Mouse (Mus musculus): Measurements from ENCODE around the gene Ggta1. TPM values are rescaled to one million over a fixed set of nuclear protein-coding genes. Genes with fewer than 3 reads are reported as not detected.

Gene Ggta1
- polyA plus RNA-seq, 1 experiment: not detected

GRCm38 (mm10) chr2:35448215-35448913 lies 14.7 kb downstream of the Ggta1 start:
- no peaks in the 10 kb centered on the region for H3K4me1 ChIP-seq (ENCODE audit: control insufficient read depth, insufficient read depth, low read length)
- no peak for TF ChIP-seq CTCF (IDR thresholded peaks at IDR 0.05; ENCODE audit: insufficient read depth, low read depth, low read length)
- WGBS: 76% methylated on average over 7 of the region's 7 CpGs
- H3K4me3 ChIP-seq (ENCODE audit: insufficient read depth, low read depth, low read length): no peak overlapping the region
- H3K27ac ChIP-seq (ENCODE audit: insufficient read depth, low read depth, low read length): no peak overlapping the region

DNA sequence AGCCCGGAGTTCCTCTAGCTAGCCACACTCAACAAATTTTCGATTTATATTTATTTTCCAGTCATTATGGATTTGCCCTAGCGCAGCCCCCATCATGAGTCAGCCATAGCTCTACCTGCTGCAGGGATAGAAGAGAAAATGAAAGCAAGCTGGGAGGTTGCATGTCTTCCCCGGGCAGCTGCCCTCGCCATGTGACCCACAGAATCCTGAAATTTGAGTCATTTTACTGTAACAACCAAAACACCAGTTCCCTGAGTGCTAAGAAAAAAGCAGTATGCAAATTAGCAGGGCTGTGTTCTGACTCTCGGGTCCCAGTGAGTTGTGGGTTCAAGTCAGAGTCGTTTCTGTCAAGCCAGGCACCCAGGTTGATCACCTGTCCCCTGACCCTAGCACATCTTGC lies 15.6 kb downstream of the Ggta1 start:
- Histone ChIP-seq H3K27ac (ENCODE audit: insufficient read depth, low read depth, low read length) (no peak overlapping the region), H3K4me1 (ENCODE audit: control insufficient read depth, insufficient read depth, low read length) (no peaks in the 10 kb centered on the region), H3K4me3 (ENCODE audit: insufficient read depth, low read depth, low read length) (no peak overlapping the region)
- TF ChIP-seq CTCF (IDR thresholded peaks at IDR 0.05; ENCODE audit: insufficient read depth, low read depth, low read length) (no peak), POLR2A (IDR thresholded peaks at IDR 0.05; ENCODE audit: insufficient read depth, low read depth, low read length) (no peak)
- WGBS: 90% methylated on average over 7 of the region's 7 CpGs

GRCm38 (mm10) chr2:35446798-35447197 lies 16.2 kb downstream of the Ggta1 start:
- 90% methylated on average over 8 of the region's 8 CpGs for WGBS
- H3K4me1 ChIP-seq (ENCODE audit: control insufficient read depth, insufficient read depth, low read length): no peaks in the 10 kb centered on the region
- TF ChIP-seq POLR2A (IDR thresholded peaks at IDR 0.05; ENCODE audit: insufficient read depth, low read depth, low read length): no peak
- TF ChIP-seq CTCF (IDR thresholded peaks at IDR 0.05; ENCODE audit: insufficient read depth, low read depth, low read length): no peak
- H3K4me3 ChIP-seq (ENCODE audit: insufficient read depth, low read depth, low read length): no peak overlapping the region
- no peak overlapping the region for H3K27ac ChIP-seq (ENCODE audit: insufficient read depth, low read depth, low read length)

GRCm38 (mm10) chr2:35446300-35446699 lies 16.7 kb downstream of the Ggta1 start:
- TF ChIP-seq POLR2A (IDR thresholded peaks at IDR 0.05; ENCODE audit: insufficient read depth, low read depth, low read length) (no peak), CTCF (IDR thresholded peaks at IDR 0.05; ENCODE audit: insufficient read depth, low read depth, low read length) (no peak)
- Histone ChIP-seq H3K4me1 (ENCODE audit: control insufficient read depth, insufficient read depth, low read length) (no peaks in the 10 kb centered on the region), H3K4me3 (ENCODE audit: insufficient read depth, low read depth, low read length) (no peak overlapping the region), H3K27ac (ENCODE audit: insufficient read depth, low read depth, low read length) (no peak overlapping the region)
- 87% methylated on average over 5 of the region's 5 CpGs for WGBS

- Histone ChIP-seq H3K27ac (ENCODE audit: insufficient read depth, low read depth, low read length) (no peak overlapping the region), H3K4me1 (ENCODE audit: control insufficient read depth, insufficient read depth, low read length) (no peaks in the 10 kb centered on the region), H3K4me3 (ENCODE audit: insufficient read depth, low read depth, low read length) (no peak overlapping the region)
- TF ChIP-seq POLR2A (IDR thresholded peaks at IDR 0.05; ENCODE audit: insufficient read depth, low read depth, low read length) (no peak), CTCF (IDR thresholded peaks at IDR 0.05; ENCODE audit: insufficient read depth, low read depth, low read length) (no peak)
- 82% methylated on average over 7 of the region's 7 CpGs for WGBS
These were observed 17.4 kb downstream of the Ggta1 start for GRCm38 (mm10) chr2:35445610-35446009.

- Histone ChIP-seq H3K4me1 (ENCODE audit: control insufficient read depth, insufficient read depth, low read length) (no peaks in the 10 kb centered on the region), H3K4me3 (ENCODE audit: insufficient read depth, low read depth, low read length) (no peak overlapping the region), H3K27ac (ENCODE audit: insufficient read depth, low read depth, low read length) (no peak overlapping the region)
- WGBS: 76% methylated on average over 6 of the region's 6 CpGs
- no peak for TF ChIP-seq POLR2A (IDR thresholded peaks at IDR 0.05; ENCODE audit: insufficient read depth, low read depth, low read length)
- TF ChIP-seq CTCF (IDR thresholded peaks at IDR 0.05; ENCODE audit: insufficient read depth, low read depth, low read length): no peak
These were observed 18.2 kb downstream of the Ggta1 start for GRCm38 (mm10) chr2:35444764-35445262.

DNA sequence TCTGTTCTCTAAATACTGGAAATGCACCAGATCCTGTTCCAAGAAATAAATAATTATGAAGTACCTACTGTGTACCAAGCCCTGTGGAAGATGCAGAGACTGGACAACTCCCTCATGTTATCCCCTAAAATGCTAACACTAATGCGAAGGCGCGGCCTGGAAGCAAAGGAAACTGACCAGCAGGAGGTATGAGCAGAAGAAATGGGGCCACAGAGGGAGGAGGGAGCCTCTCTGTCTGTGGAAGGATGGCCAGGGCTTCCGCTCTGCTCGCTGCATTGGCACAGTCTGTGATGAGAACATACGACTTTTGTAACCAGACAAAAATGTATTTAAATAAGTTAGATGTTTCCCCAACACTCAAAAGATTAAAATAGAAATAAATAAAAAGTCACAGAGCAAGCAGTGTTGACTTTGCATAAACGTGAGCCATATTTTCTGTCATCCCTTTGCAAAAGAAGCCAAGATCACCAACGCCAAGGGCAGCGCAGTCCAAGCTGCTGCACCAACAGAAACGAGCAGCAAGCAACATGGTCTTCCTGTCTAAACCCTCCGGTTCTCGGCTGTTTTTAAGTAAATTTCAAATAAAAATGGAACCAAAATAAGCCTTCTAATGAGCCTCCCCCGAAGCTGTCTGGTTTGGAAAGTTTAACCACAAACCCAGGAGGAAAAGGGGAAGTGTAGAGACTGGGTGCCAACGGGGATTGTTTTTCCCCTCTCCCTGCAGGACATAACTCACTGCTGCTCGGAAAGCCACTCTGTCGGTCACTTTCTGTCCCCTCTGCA lies 18.9 kb downstream of the Ggta1 start:
- no peaks in the 10 kb centered on the region for H3K4me1 ChIP-seq (ENCODE audit: control insufficient read depth, insufficient read depth, low read length)
- H3K27ac ChIP-seq (ENCODE audit: insufficient read depth, low read depth, low read length): no peak overlapping the region
- no peak overlapping the region for H3K4me3 ChIP-seq (ENCODE audit: insufficient read depth, low read depth, low read length)
- WGBS: 60% methylated on average over 16 of the region's 16 CpGs
- no peak for TF ChIP-seq CTCF (IDR thresholded peaks at IDR 0.05; ENCODE audit: insufficient read depth, low read depth, low read length)
- TF ChIP-seq POLR2A (IDR thresholded peaks at IDR 0.05; ENCODE audit: insufficient read depth, low read depth, low read length): no peak

GRCm38 (mm10) chr2:35443325-35443724 lies 19.7 kb downstream of the Ggta1 start:
- H3K4me1 ChIP-seq (ENCODE audit: control insufficient read depth, insufficient read depth, low read length): no peaks in the 10 kb centered on the region
- H3K27ac ChIP-seq (ENCODE audit: insufficient read depth, low read depth, low read length): no peak overlapping the region
- no peak overlapping the region for H3K4me3 ChIP-seq (ENCODE audit: insufficient read depth, low read depth, low read length)
- TF ChIP-seq CTCF (IDR thresholded peaks at IDR 0.05; ENCODE audit: insufficient read depth, low read depth, low read length): no peak
- no peak for TF ChIP-seq POLR2A (IDR thresholded peaks at IDR 0.05; ENCODE audit: insufficient read depth, low read depth, low read length)
- WGBS: 91% methylated on average over 5 of the region's 5 CpGs

DNA sequence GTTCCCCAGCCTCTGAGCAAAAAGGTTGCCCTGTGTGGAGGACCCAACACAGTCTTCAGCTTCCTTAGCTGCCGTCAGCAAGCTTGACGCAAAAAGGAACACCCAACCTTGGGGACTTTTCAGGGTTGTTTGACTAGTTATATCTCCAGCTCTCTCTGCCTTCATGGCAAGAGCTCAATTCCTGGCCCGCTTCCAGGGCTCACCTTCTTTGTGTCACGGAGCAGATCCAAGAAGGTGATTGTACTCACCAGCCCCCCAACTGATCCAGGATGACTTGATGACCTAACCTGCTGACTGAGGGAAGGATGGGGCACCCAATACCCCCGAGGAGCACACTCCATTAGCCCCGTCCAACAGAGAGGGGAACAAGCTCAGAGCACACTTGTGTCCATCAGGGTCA lies 21.0 kb downstream of the Ggta1 start:
- H3K4me3 ChIP-seq (ENCODE audit: insufficient read depth, low read depth, low read length): no peak overlapping the region
- no peak for TF ChIP-seq POLR2A (IDR thresholded peaks at IDR 0.05; ENCODE audit: insufficient read depth, low read depth, low read length)
- no peak for TF ChIP-seq CTCF (IDR thresholded peaks at IDR 0.05; ENCODE audit: insufficient read depth, low read depth, low read length)
- WGBS: 91% methylated on average over 6 of the region's 6 CpGs
- no peak overlapping the region for H3K27ac ChIP-seq (ENCODE audit: insufficient read depth, low read depth, low read length)
- H3K4me1 ChIP-seq (ENCODE audit: control insufficient read depth, insufficient read depth, low read length): no peaks in the 10 kb centered on the region
